Mouse (Mus musculus) CH12.LX (cell line): Measurements from ENCODE around the gene F2rl1.

Experiments
- CTCF ChIP-seq, 2 experiments: IDR thresholded peaks in 1 of 2; conservative IDR thresholded peaks in 1 of 2; 2 replicates each; pipeline ENCODE4 v1.5.1; 2011 to 2012; ENCODE audit warnings: low read depth in 2 of 2, low read length in 2 of 2, improper control_type of control experiment in 1 of 2, inconsistent platforms in 1 of 2, mild to moderate bottlenecking in 1 of 2, moderate library complexity in 1 of 2
- EP300 ChIP-seq: IDR thresholded peaks from 2 replicates; pipeline ENCODE4 v1.6.1; 2011; ENCODE audit warnings: low read length, improper control_type of control experiment
- MAX ChIP-seq: IDR thresholded peaks from 2 replicates; pipeline ENCODE4 v1.6.1; 2011; ENCODE audit warnings: low read length, improper control_type of control experiment
- POLR2A ChIP-seq: IDR thresholded peaks from 2 replicates; pipeline ENCODE4 v1.6.1; 2011; ENCODE audit warnings: low read depth, mild to moderate bottlenecking, improper control_type of control experiment, low read length
- ZC3H11A ChIP-seq: IDR thresholded peaks from 2 replicates; pipeline ENCODE4 v1.6.1; 2012; ENCODE audit warnings: low read depth, mild to moderate bottlenecking, inconsistent platforms, low read length, improper control_type of control experiment
- ZNF384 ChIP-seq: IDR thresholded peaks from 2 replicates; pipeline ENCODE4 v1.6.1; 2012; ENCODE audit warnings: low read depth, low read length, improper control_type of control experiment, inconsistent platforms

DNA sequence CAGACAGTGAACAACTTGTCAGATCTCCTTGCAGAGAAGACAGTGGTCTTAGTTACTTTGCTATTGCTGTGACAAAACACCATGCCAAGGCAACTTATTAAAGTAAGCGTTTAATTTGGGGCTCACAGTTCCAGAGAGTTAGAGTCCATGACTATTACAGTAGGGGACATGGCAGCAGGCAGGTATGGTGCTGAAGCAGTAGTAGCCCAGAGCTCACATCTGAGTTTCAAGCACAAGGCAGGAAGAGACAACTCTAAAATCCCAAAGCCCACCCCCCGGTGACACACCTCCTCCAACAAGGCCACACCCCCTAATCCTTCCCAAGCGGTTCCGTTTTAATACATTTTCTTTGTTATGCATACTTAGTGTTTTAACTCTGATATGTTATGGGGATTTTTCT, 45.9 kb upstream of the F2rl1 start:
- TF ChIP-seq EP300 (no peak), ZC3H11A (no peak), POLR2A (no peak), MAX (no peak), CTCF (conservative IDR thresholded peaks at IDR 0.05 in 1 of 2, IDR thresholded peaks at IDR 0.05 in 1 of 2; ENCODE audit: low read depth in 2 of 2, low read length in 2 of 2) (no peak), ZNF384 (no peak)
